Mouse (Mus musculus) gastrocnemius, adult 8-10 months (tissue): ENCODE measurements at regions not wholly inside any gene's neighbourhood (a gene's known extent, or its start where the extent isn't known, plus 50 kb on each side); places are given as distances from the start of the nearest gene placed in this dataset.
"Not testable (repeated sequence)": the region's sequence is repeated elsewhere in the genome, so short reads cannot be mapped to it uniquely, and the experiment has no call there.

Source experiments
- DNase-seq, 2 experiments: peaks; one replicate each; pipeline ENCODE4 v3.0.0; 2022; ENCODE audit warnings: low spot score in 2 of 2

GRCm38 (mm10) chr10:85242701-85243100, 57.8 kb upstream of the Cry1 start:
- DNase-seq, result no peak

- no peak for DNase-seq
Observed at GRCm38 (mm10) chr10:85243556-85243955, 58.7 kb upstream of the Cry1 start.

GRCm38 (mm10) chr10:85265746-85266145, 80.9 kb upstream of the Cry1 start:
- no peak for DNase-seq

- no peak for DNase-seq
Observed at GRCm38 (mm10) chr10:85266148-85266547, 81.3 kb upstream of the Cry1 start.

GRCm38 (mm10) chr10:85266796-85267195, 81.9 kb upstream of the Cry1 start:
- DNase-seq, result no peak

GRCm38 (mm10) chr10:85270209-85270608, 85.3 kb upstream of the Cry1 start:
- DNase-seq, result no peak

GRCm38 (mm10) chr10:85276793-85277192, 91.9 kb upstream of the Cry1 start:
- no peak for DNase-seq

- no peak for DNase-seq
Observed at GRCm38 (mm10) chr10:85291733-85292476, 94.7 kb upstream of the Btbd11 start.

- no peak for DNase-seq
Observed at GRCm38 (mm10) chr10:85292477-85292855, 94.1 kb upstream of the Btbd11 start.

- no peak for DNase-seq
Observed at GRCm38 (mm10) chr10:85293071-85293783, 93.4 kb upstream of the Btbd11 start.

GRCm38 (mm10) chr10:85295133-85295887, 91.3 kb upstream of the Btbd11 start:
- no peak for DNase-seq

GRCm38 (mm10) chr10:85311781-85312180, 74.8 kb upstream of the Btbd11 start:
- no peak for DNase-seq

- not testable (repeated sequence) for DNase-seq
Observed at GRCm38 (mm10) chr10:85313331-85313730, 73.3 kb upstream of the Btbd11 start.

- peak in 1 of 2 experiments; percentile 20 for DNase-seq
Observed at GRCm38 (mm10) chr10:85320971-85321370, 65.6 kb upstream of the Btbd11 start.

- no peak for DNase-seq
Observed at GRCm38 (mm10) chr10:85322280-85322679, 64.3 kb upstream of the Btbd11 start.

- DNase-seq, result no peak
Observed at GRCm38 (mm10) chr10:85329382-85329781, 57.2 kb upstream of the Btbd11 start.

GRCm38 (mm10) chr10:85330938-85331691, 55.5 kb upstream of the Btbd11 start:
- DNase-seq, result peak; percentile 13 to 16
